ENCODE assay signal across 16 mouse cellular contexts in genomic region chr5:13318728-13319429, GRCm38 (mm10).
DNase-seq lines count a peak whose midpoint lies in the region; TF ChIP-seq lines count a peak whose summit lies in the region.
"Had no signal": no experiment of that assay in that cellular context is flagged by ENCODE, and none has a peak within 500 bp of the region (broad histone marks: within the 10 kb centered on the region; RNA-seq: fewer than 3 reads in every experiment).

No protein-coding gene starts in this region.

- no peaks in the 10 kb centered on the region for H3K9me3 ChIP-seq in ES-Bruce4 (replicated peaks; ENCODE audit: control insufficient read depth, insufficient read depth, low read length, poor library complexity, severe bottlenecking)
- no peaks in the 10 kb centered on the region for H3K9me3 ChIP-seq in embryonic facial prominence, embryonic 10.5 days
- no peaks in the 10 kb centered on the region for H3K9me3 ChIP-seq in hindbrain, embryonic 10.5 days
- H3K9me3 ChIP-seq: hindbrain, embryonic 15.5 days; kidney, embryonic 15.5 days; liver, embryonic 13.5 days had no signal

- DNase-seq in R1 (ENCODE audit: low read depth, low spot score), result peak; percentile 82
- DNase-seq in cerebellum, adult 9-10 months, result peak; percentile 49
- DNase-seq in embryonic facial prominence, embryonic 10.5 days (ENCODE audit: low spot score), result peak; percentile 23
- DNase-seq in hindbrain, embryonic 10.5 days (ENCODE audit: low spot score), result no peak
- no peak for DNase-seq in yolk sac, embryonic 10.5 days (ENCODE audit: low spot score)
- no peak for DNase-seq in heart, postnatal 25 days (ENCODE audit: low spot score)
- DNase-seq: adrenal gland, postnatal 10 days; gastrocnemius, postnatal 14 days; heart, postnatal 10 days; left cerebral cortex, postnatal 4 days; liver, embryonic 13.5 days; lung, postnatal 36 days; thymus, adult 18-20 months had no signal

- no peaks in the 10 kb centered on the region; the same call in 1 of the 2 replicates for H3K27me3 ChIP-seq in ES-Bruce4 (ENCODE audit: control insufficient read depth, insufficient read depth, low read length, poor library complexity, severe bottlenecking)
- peaks cover 7% of the 10 kb centered on the region for H3K27me3 ChIP-seq in embryonic facial prominence, embryonic 10.5 days (replicated peaks; ENCODE audit: low read depth, poor library complexity, severe bottlenecking)
- H3K27me3 ChIP-seq in hindbrain, embryonic 10.5 days (ENCODE audit: insufficient read depth, poor library complexity, severe bottlenecking), result peaks cover 16% of the 10 kb centered on the region
- H3K27me3 ChIP-seq: hindbrain, embryonic 15.5 days; kidney, embryonic 15.5 days; liver, embryonic 13.5 days had no signal

- H3K36me3 ChIP-seq in ES-Bruce4 (ENCODE audit: control insufficient read depth, insufficient read depth, low read length, poor library complexity, severe bottlenecking), result no peaks in the 10 kb centered on the region
- H3K36me3 ChIP-seq in embryonic facial prominence, embryonic 10.5 days (replicated peaks), result no peaks in the 10 kb centered on the region
- no peaks in the 10 kb centered on the region for H3K36me3 ChIP-seq in hindbrain, embryonic 10.5 days
- H3K36me3 ChIP-seq: hindbrain, embryonic 15.5 days; kidney, embryonic 15.5 days; liver, embryonic 13.5 days had no signal

- TF ChIP-seq POLR2A in ES-Bruce4 (IDR thresholded peaks at IDR 0.05; ENCODE audit: insufficient read depth, low read length), result no peak

- TF ChIP-seq CTCF in ES-Bruce4 (IDR thresholded peaks at IDR 0.05; ENCODE audit: low read depth, low read length), result no peak

- 27% methylated on average over 5 of the region's 5 CpGs for WGBS in embryonic facial prominence, embryonic 10.5 days
- 31% methylated on average over 5 of the region's 5 CpGs for WGBS in hindbrain, embryonic 10.5 days

- intact Hi-C loops in heart, postnatal 25 days (cut with DNase I), result no loop called here

- no peak overlapping the region for H3K27ac ChIP-seq in ES-Bruce4 (ENCODE audit: insufficient read depth, low read length)
- H3K27ac ChIP-seq in embryonic facial prominence, embryonic 10.5 days (replicated peaks), result peak overlapping the region; percentile 75
- no peak overlapping the region for H3K27ac ChIP-seq in hindbrain, embryonic 10.5 days
- H3K27ac ChIP-seq: hindbrain, embryonic 15.5 days; kidney, embryonic 15.5 days; liver, embryonic 13.5 days had no signal

- 0 out of 2 replicates have a peak, but pooled peaks have one; percentile 23 for TF ChIP-seq EP300 in ES-Bruce4 (IDR thresholded peaks at IDR 0.05; ENCODE audit: insufficient read depth, low read depth, low read length)

- no peak overlapping the region for H3K4me3 ChIP-seq in ES-Bruce4 (ENCODE audit: low read depth, low read length)
- H3K4me3 ChIP-seq in embryonic facial prominence, embryonic 10.5 days, result no peak overlapping the region
- no peak overlapping the region for H3K4me3 ChIP-seq in hindbrain, embryonic 10.5 days
- H3K4me3 ChIP-seq: hindbrain, embryonic 15.5 days; kidney, embryonic 15.5 days; liver, embryonic 13.5 days had no signal

- no peaks in the 10 kb centered on the region for H3K4me1 ChIP-seq in ES-Bruce4 (ENCODE audit: control insufficient read depth, insufficient read depth, low read length)
- H3K4me1 ChIP-seq in embryonic facial prominence, embryonic 10.5 days, result peaks cover 28% of the 10 kb centered on the region
- peaks cover 17% of the 10 kb centered on the region for H3K4me1 ChIP-seq in hindbrain, embryonic 10.5 days (replicated peaks)
- H3K4me1 ChIP-seq: kidney, embryonic 15.5 days; liver, embryonic 13.5 days had no signal

- H3K9ac ChIP-seq in ES-Bruce4 (ENCODE audit: low read depth, poor library complexity, severe bottlenecking), result no peak overlapping the region
- H3K9ac ChIP-seq: hindbrain, embryonic 15.5 days; kidney, embryonic 15.5 days; liver, embryonic 13.5 days had no signal

Comparison
In these comparisons a context has a peak if more than half of its experiments do, and no peak if none do; other contexts are left out.
1. DNase-seq: peak in R1 (single experiment), cerebellum, adult 9-10 months (single experiment) and embryonic facial prominence, embryonic 10.5 days (single experiment); none in hindbrain, embryonic 10.5 days (single experiment), yolk sac, embryonic 10.5 days (single experiment) and heart, postnatal 25 days (single experiment).